Mouse (Mus musculus): ENCODE results near the gene Golga3.

DNA sequence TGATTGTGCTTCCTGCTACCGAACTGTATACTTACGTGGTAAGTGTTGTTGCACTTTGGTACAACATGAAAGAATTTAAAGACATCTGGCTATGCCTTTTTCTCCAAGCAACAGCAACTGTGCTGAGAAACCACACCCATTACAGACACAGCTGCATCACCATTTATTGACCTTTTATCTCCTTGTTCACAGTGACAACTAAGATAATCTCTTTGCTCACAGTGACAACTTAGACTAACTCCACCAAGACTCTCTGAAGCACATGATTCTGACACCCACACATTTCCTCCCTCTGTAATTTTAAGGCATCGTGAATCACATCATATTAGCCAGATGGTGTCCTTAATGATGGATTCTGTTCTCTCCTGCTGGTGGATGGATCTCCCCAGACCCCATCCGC, 97.6 kb downstream of the Golga3 start:
- no peak for TF ChIP-seq CTCF (IDR thresholded peaks at IDR 0.05; ENCODE audit: low read depth, low read length)
- TF ChIP-seq POLR2A (IDR thresholded peaks at IDR 0.05; ENCODE audit: borderline replicate concordance, low read depth, low read length): no peak
